In the genomic region with DNA sequence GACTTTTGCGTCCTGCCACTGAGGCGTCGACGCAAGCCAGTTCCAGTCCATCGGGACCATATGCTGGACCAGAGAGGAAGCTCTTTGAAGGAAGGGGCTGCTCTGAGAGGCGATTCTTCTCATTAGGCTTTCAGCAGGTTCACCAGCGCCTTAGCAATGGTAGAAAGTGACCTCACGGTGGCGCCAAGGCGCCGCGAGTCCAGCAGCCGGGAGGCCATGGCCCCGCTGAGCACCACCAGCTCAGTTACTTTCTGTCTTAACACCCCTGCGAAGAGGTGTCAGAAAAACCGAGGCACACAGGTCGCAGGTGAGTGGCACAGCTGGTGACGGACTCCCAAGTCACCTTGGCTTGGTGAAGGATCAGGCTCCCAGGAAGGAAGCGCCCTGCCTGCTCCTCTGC, we compare ENCODE assay signal across 8 mouse cellular contexts. TPM values are rescaled to one million over a fixed set of nuclear protein-coding genes. Genes with fewer than 3 reads are reported as not detected.
DNase-seq lines count a peak whose midpoint lies in the region; ATAC-seq and TF ChIP-seq lines count a peak whose summit lies in the region.

No protein-coding gene starts in this region.

- no peaks in the 10 kb centered on the region for H3K27me3 ChIP-seq in forebrain, embryonic 13.5 days
- no peaks in the 10 kb centered on the region for H3K27me3 ChIP-seq in lung, embryonic 16.5 days (ENCODE audit: control insufficient read depth, insufficient read depth, low read depth, low read length)

- H3K4me2 ChIP-seq in forebrain, embryonic 13.5 days: no peak overlapping the region
- H3K4me2 ChIP-seq in lung, embryonic 16.5 days (ENCODE audit: low read depth, low read length): no peak overlapping the region

- peak; percentile 53; the same call in 1 of the 2 replicates for ATAC-seq in forebrain, embryonic 13.5 days
- ATAC-seq in lung, embryonic 16.5 days (ENCODE audit: low read depth): peak; percentile 80

- no peak overlapping the region for H3K9ac ChIP-seq in forebrain, embryonic 13.5 days
- no peak overlapping the region for H3K9ac ChIP-seq in lung, embryonic 16.5 days (ENCODE audit: low read length)

- TF ChIP-seq CTCF in brain, embryonic 14.5 days (IDR thresholded peaks at IDR 0.05; ENCODE audit: borderline replicate concordance, extremely low read depth, insufficient read depth, insufficient read length): peak; percentile 90

- DNase-seq in ES-CJ7 (ENCODE audit: low read depth, low spot score): peak; percentile 71
- DNase-seq in brain, embryonic 14.5 days (ENCODE audit: low read depth): peak; percentile 76
- peak; percentile 81 to 85 for DNase-seq in heart, postnatal 14 days
- peak; percentile 77 to 90 for DNase-seq in kidney, postnatal 36 days
- peak; percentile 56 for DNase-seq in retina, adult 2 months (ENCODE audit: low read depth, low spot score)
- DNase-seq in thymus, postnatal 4 days: peak; percentile 82

- no peak overlapping the region for H3K4me3 ChIP-seq in forebrain, embryonic 13.5 days
- no peak overlapping the region for H3K4me3 ChIP-seq in lung, embryonic 16.5 days (ENCODE audit: low read length)

- peaks cover 43% of the 10 kb centered on the region for H3K36me3 ChIP-seq in forebrain, embryonic 13.5 days (ENCODE audit: poor library complexity, severe bottlenecking)
- peaks cover 17% of the 10 kb centered on the region for H3K36me3 ChIP-seq in lung, embryonic 16.5 days (ENCODE audit: control insufficient read depth, insufficient read depth, low read length)

- H3K27ac ChIP-seq in forebrain, embryonic 13.5 days: no peak overlapping the region
- no peak overlapping the region for H3K27ac ChIP-seq in lung, embryonic 16.5 days (ENCODE audit: low read length)

- no peak for TF ChIP-seq POLR2A in brain, embryonic 14.5 days (IDR thresholded peaks at IDR 0.05; ENCODE audit: borderline replicate concordance, extremely low read depth, insufficient read depth, insufficient read length, poor library complexity, severe bottlenecking)

- H3K4me1 ChIP-seq in forebrain, embryonic 13.5 days: 0 out of 2 replicates have a peak, but pooled peaks cover 4% of the 10 kb centered on the region
- H3K4me1 ChIP-seq in lung, embryonic 16.5 days (replicated peaks; ENCODE audit: control insufficient read depth, insufficient read depth, low read length): no peaks in the 10 kb centered on the region

- intact Hi-C loops in heart, postnatal 14 days (cut with DNase I): loop anchor here (1.0 to 2.0 kb wide), 3 partner anchors 72 to 258 kb away; a partner anchor contains a TSS

- 11% methylated on average over 19 of the region's 19 CpGs for WGBS in forebrain, embryonic 13.5 days
- 7% methylated on average over 19 of the region's 19 CpGs for WGBS in lung, embryonic 16.5 days

- no peaks in the 10 kb centered on the region for H3K9me3 ChIP-seq in forebrain, embryonic 13.5 days (replicated peaks)
- no peaks in the 10 kb centered on the region for H3K9me3 ChIP-seq in lung, embryonic 16.5 days (ENCODE audit: control insufficient read depth, low read length)

RNA-seq across cellular contexts. Expression of a gene that starts 13.6 kb away (rescaled TPM):
- 6.8 and 8.6 TPM in 2 replicates for polyA plus RNA-seq in brain, embryonic 14.5 days (2012; rRNA removed)
- polyA plus RNA-seq in forebrain, embryonic 13.5 days (2015; fragmentation: Nextera tagmentation; extraction: Ambion mirVana): 37.2 and 42.5 TPM in 2 replicates
- total RNA-seq in heart, postnatal 14 days (2021): 1 to 10 TPM; 2.6 to 4.1 TPM
- polyA plus RNA-seq in lung, embryonic 16.5 days (2015; fragmentation: Nextera tagmentation; extraction: Ambion mirVana): 52.9 and 54.5 TPM in 2 replicates
